Mouse (Mus musculus) 3134 (cell line): ENCODE data around the gene Tmem199.

Experiments
- DNase-seq: peaks from one replicate; pipeline ENCODE4 v3.0.0-alpha.2; 2011; ENCODE audit warnings: low spot score; ENCODE audit not compliant: insufficient read length; ENCODE audit errors: extremely low read depth

Gene Tmem199

GRCm38 (mm10) chr11:78488168-78488567 lies 23.8 kb downstream of the Tmem199 start:
- peak; percentile 38 for DNase-seq

GRCm38 (mm10) chr11:78483639-78484038 lies 28.3 kb downstream of the Tmem199 start:
- no peak for DNase-seq

DNA sequence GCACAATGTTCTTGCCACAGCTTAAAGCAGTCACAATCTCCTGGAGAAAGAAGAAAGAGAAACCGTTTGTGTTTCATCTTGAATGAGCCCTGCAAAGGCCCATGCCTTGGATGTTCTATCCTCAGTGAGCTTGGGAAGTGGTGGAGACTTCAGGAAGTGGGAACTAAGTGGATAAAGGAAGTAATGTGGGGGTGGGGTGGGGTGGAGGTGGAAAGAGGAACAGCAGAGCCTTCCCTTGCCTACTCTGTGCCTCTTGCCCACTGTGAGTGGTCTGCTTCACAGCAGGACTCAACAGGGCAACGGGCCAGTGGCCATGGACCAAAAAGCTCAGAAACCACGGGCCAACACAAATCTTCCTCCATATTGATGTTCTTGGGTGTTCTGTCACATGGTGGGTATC lies 36.7 kb downstream of the Tmem199 start:
- DNase-seq = no peak

DNA sequence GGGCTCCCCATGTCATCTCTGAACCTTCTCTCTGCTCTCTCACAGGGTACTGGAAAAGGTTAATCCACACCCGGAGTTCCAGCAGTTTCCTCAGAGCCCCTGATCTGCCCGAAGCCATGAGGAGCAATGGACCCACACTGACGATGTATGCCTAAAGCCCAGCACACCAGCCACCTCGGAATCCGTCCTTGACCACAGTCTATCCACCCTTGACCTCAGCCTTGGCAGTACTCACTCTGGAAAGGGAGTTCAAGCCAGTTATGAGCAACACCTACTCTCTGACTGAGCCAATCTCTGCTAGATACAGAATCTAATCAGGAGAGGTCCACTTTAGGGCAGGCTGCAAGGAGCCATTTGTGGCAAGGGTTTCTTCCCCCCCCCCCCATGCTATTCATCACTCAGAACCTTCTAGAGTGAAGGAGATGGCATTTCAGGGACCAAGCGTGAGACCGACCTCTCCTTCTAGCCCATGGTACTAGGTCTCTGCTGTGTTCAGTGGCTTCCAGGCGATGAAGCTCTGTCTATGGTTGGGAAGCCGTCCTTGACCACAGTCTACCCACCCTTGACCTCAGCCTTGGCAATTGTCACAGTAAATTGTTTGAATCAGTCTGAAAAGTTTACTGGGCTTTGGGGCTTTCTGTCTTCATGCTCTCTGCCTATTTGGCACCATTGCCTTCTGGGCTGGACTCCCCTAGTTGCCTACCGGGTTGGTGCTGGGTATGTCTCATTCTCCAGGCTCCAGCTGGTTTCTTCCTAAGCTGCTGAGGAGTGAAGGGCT lies 40.5 kb downstream of the Tmem199 start:
- no peak for DNase-seq

GRCm38 (mm10) chr11:78467932-78468331 lies 44.0 kb downstream of the Tmem199 start:
- DNase-seq = no peak

GRCm38 (mm10) chr11:78467515-78467914 lies 44.5 kb downstream of the Tmem199 start:
- no peak for DNase-seq

- DNase-seq = no peak
These were observed 45.6 kb downstream of the Tmem199 start for GRCm38 (mm10) chr11:78466242-78466912.

- peak; percentile 86 for DNase-seq
These were observed 46.3 kb downstream of the Tmem199 start, which contains the start of gene Slc46a1 for GRCm38 (mm10) chr11:78465568-78466180. Gene Slc46a1, plus strand, starts transcription at chr11:78465697.

- no peak for DNase-seq
These were observed 46.9 kb downstream of the Tmem199 start for GRCm38 (mm10) chr11:78465116-78465515.

- DNase-seq = no peak
These were observed 48.5 kb downstream of the Tmem199 start for GRCm38 (mm10) chr11:78463286-78464036.

DNA sequence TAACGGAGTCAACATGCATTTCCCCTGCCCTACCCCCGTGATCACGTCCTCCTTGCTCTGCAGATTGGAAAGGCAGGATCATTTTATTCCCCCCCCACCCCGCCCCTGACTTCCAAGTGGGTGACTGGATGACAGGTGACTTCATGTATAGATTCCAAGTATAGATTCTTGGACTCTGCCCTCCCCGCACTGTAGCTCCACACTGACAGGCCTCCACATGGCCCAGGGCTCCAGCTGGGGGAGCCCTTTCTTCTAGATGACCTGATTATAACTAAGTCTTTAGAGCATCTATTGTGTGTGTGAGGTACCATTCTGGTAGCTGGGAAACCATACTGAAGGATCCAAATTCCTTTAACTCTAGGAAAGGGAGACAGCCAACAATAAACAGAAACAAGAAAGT lies 49.3 kb downstream of the Tmem199 start:
- no peak for DNase-seq

DNA sequence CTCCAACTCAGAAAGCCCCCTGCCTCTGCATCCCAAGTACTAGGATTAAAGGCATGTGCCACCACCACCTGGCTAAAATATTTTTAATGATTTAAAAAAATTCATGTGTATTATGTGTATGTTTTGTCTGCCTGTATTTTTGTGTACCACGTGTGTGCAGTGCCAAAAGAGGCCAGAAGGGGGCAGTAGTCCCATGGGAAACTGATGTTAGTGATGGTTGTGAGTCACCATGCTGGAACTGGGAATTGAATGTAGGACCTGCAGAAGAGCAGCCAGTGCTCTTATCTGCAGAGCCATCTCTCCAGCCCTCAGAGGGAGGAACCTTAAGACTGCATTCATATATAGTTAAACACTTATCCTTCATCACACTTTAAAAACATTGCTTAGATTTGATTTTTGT lies 50.1 kb downstream of the Tmem199 start:
- no peak for DNase-seq

GRCm38 (mm10) chr11:78458740-78459139 lies 53.2 kb downstream of the Tmem199 start:
- no peak for DNase-seq
